Mouse (Mus musculus): ENCODE measurements around the gene Gm20517. TPM values are rescaled to one million over a fixed set of nuclear protein-coding genes. Genes with fewer than 3 reads are reported as not detected.
A peak's percentile ranks its signal among the peaks of the same experiment; 100 is the strongest.
"Not testable (repeated sequence)": the region's sequence is repeated elsewhere in the genome, so short reads cannot be mapped to it uniquely, and the experiment has no call there.

Gene Gm20517
- total RNA-seq, 2 experiments from 2014 or later: 2.6 to 4.0 TPM

GRCm38 (mm10) chr17:47596162-47596838, 15.1 kb upstream of the Gm20517 start:
- peak in 1 of 2 experiments; percentile 35 for DNase-seq (ENCODE audit: low spot score in 2 of 2)

DNA sequence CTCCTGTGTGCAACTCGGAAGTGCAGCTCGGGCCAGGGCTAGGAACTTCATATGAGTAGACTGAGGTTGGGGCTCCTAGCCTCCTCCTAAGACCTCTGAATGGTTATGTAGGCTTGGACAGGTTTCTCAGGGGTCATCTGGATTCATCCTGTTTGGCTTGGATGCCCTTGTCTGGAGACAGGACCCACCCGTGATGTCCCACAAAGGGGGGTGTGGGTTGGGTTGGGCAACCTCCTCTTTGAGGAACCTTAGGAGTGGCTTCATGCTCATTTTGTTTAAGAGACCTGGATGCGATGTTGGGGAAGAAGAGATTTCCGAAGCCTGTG, 14.6 kb upstream of the Gm20517 start:
- DNase-seq (ENCODE audit: low spot score in 2 of 2): no peak

GRCm38 (mm10) chr17:47597261-47597660, 14.1 kb upstream of the Gm20517 start:
- peak in 1 of 2 experiments; percentile 25 for DNase-seq (ENCODE audit: low spot score in 2 of 2)

DNA sequence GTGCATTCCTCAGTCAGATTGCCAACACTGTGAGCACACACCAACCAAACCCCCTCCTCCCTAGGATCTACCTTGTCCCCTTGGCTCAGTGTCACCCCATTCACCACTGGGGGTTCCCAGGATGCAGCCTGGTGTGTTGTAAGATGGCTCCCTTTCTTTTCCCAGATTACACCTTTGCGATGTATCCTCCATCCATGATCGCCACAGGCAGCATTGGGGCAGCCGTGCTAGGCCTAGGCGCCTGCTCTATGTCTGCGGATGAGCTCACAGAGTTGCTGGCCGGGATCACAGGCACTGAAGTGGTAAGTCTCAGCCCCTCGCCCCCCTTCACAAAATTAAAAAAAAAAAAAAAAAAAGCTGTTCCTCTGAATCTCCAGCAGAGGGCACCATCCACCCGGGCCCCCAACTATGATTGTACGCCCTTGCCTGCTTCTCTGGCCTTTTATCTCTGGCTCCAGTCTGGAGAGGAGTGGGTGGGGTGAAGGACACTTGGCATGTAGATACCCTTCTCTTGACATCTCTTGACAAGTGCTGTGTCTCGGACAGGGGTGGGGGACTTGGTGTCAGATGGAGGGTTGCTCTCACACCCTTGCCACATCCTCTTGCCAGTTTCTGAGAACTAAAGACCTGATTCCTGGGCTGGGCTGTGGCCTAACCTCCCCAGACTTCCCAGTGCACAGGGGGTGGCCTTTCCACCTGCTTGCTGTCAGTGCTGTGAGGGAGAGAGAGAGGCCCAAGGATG, 13.4 kb upstream of the Gm20517 start:
- DNase-seq (ENCODE audit: low spot score in 2 of 2): peak in 1 of 2 experiments; percentile 44

- DNase-seq (ENCODE audit: low spot score in 2 of 2): not testable (repeated sequence)
Measured at GRCm38 (mm10) chr17:47598580-47599304, 12.6 kb upstream of the Gm20517 start.

GRCm38 (mm10) chr17:47599511-47600297, 11.7 kb upstream of the Gm20517 start:
- DNase-seq (ENCODE audit: low spot score in 2 of 2): no peak

GRCm38 (mm10) chr17:47600601-47601388, 10.6 kb upstream of the Gm20517 start:
- DNase-seq (ENCODE audit: low spot score in 2 of 2): no peak

GRCm38 (mm10) chr17:47601389-47601755, 10.0 kb upstream of the Gm20517 start:
- no peak for DNase-seq (ENCODE audit: low spot score in 2 of 2)

DNA sequence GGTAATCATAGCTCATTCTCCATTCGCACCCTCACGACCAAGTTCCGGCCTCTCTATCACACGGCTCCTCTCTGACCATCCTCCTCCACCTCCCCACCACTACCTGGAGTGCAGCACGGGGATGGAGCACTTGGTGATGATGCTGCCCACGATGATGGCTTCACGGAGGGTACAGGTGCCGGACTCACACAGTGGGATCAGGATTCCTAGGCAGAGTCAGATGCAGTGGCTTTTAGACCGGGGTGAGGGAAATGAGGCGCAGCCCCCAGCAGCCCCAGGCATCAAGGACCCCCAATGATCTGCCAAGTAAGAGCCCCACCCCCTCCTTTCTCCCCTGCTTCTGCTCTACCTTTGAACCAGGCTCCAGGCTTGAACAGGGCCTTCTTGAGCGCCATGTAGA, 9.1 kb upstream of the Gm20517 start:
- no peak for DNase-seq (ENCODE audit: low spot score in 2 of 2)

DNA sequence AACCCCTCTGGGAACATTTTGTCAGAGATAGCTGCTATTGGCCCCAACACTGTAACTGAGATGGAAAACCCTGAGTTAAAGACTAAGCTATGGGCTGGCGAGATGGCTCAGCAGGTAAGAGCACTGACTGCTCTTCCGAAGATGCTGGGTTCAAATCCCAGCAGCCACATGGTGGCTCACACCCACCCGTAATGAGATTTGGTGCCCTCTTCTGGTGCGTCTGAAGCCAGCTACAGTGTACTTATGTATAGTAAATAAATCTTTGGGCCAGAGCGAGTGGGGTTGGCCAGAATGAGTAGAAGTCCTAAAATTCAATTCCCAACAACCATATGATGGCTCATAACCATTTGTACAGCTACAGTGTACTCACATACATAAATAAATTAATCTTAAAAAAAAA, 5.2 kb upstream of the Gm20517 start:
- no peak for DNase-seq (ENCODE audit: low spot score in 2 of 2)

DNA sequence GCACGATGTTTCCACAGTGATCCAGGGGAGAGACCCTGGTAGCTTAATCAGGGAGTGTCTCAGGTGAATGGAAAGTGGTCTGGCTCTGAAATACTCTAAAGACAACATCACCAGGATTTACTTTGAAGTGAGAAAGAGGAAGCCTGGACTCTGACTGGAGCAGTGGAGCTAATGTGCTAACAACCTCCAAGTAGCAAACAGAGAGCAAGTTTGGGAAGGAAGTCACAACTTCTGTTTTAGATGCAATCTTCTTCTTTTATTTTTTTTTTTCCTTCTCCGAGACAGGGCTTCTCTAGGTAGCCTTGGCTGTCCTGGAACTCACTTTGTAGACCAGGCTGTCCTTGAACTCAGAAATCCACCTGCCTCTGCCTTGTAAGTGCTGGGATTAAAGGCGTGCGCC, 2.2 kb upstream of the Gm20517 start:
- no peak for DNase-seq (ENCODE audit: low spot score in 2 of 2)

DNA sequence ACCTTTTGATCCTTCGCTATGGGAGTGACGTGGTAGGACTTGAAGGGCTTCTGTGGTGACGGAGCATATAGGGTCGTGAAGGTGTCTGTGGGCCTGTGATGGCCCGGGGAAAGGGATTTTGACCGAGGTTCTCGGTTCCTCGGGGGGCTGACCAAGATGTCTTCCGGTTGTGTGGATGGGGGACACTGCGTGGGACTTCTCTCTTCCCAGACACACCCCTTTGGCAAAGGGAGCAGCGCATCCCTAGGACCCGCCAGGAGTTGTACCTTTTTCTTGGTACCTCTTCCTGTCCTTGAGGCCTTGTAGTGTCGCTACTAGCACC, 233 bp downstream of the Gm20517 start:
- no peak for DNase-seq (ENCODE audit: low spot score in 2 of 2)

- DNase-seq (ENCODE audit: low spot score in 2 of 2): no peak
Measured at GRCm38 (mm10) chr17:47614018-47614417, 2.6 kb downstream of the Gm20517 start.

DNA sequence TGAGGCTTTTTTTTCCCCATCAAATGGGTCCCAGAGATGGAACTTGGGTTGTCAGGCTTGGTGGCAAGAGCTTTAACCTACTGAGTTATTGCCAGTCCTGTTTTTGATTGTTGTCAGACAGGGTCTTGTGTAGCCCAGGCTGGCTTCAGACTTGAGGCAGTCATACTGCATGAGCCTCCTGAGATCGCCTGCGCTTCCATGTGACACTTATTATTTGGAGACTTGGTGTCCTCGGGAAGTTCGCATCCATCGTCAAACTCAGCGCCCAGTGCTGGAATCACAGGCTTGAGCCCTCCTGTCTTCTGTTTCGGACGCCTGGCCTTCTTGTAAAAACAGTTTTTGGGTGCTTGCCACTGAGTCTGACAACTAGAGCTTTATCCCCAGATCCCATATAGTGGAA, 4.7 kb downstream of the Gm20517 start:
- no peak for DNase-seq (ENCODE audit: low spot score in 2 of 2)

DNA sequence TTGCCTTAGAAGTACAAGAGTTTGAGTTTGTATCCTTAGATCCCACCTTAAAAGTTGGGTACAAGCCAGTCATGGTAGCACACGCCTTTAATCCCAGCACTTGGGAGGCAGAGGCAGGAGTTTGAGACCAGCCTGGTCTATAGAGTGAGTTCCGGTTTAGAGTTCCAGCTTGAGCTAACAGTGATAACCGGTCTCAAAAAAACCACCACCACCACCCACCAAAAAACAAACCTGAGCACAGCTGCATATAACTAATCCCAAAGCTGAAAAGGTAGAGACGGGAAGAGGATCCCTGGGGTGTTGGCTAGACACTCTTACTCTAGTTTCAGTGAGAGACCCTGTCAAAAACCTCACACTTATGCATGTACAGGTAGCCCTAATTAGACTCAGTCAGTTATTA, 5.3 kb downstream of the Gm20517 start:
- DNase-seq (ENCODE audit: low spot score in 2 of 2): no peak

- no peak for DNase-seq (ENCODE audit: low spot score in 2 of 2)
Measured at GRCm38 (mm10) chr17:47617605-47618307, 6.4 kb downstream of the Gm20517 start.

GRCm38 (mm10) chr17:47618556-47619311, 7.3 kb downstream of the Gm20517 start:
- no peak for DNase-seq (ENCODE audit: low spot score in 2 of 2)

DNA sequence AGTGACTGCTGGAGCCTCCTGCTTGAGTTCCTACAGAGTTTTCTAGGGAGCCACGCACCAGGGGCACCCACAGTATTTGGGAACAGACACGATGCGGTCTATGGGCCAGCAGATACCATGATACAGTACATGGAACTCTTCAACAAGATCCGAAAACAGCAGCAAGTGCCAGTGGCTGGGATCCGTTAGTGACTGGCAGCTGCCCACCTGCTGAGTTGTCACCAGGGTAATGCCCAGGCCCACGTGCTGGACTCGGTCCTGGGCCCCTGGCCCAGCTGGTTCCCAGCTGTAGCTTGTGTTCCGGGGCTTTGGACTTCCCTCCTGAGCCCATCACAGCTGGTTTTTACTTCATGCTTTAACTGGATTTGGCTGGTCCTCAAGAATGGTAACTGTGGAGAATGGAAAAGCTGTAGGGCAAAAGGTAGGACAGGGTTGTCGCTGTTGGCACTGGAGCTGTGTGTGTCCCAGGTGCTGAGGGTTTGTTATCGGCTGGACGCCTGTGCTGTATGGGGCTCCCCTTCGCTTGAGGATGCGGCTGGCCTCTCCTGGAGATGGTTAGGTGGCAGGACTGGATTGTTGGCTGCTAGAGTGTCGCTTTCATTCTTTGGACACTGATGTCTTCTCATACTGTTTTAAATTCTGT, 11.6 kb downstream of the Gm20517 start:
- DNase-seq (ENCODE audit: low spot score in 2 of 2): peak in 1 of 2 experiments; percentile 48

DNA sequence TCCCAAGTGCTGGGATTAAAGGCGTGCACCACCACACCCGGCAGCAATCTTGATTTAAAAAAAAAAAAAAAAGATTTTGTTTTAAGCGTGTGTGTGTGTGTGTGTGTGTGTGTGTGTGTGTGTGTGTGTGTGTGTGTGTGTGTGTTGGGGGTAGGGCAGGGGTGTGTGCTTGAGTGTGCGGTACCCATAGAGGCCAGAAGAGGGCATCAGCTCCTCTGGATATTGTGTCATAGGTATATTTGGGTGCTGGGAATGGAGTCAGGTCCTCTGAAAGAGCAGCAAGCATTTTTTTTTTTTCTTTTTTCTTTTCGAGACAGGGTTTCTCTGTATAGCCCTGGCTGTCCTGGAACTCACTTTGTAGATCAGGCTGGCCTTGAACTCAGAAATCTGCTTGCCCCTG, 13.2 kb downstream of the Gm20517 start:
- DNase-seq (ENCODE audit: low spot score in 2 of 2): not testable (repeated sequence)

Data from gastrocnemius, postnatal 4 days (tissue).